Mouse (Mus musculus) E14TG2a.4 (cell line): ENCODE measurements around the gene Ppp6r2.

Source experiments
- CTCF ChIP-seq: conservative IDR thresholded peaks from 2 replicates; pipeline ENCODE4 v1.5.1; 2014; ENCODE audit warnings: low read length
- POU5F1 ChIP-seq: IDR thresholded peaks from 2 replicates; pipeline ENCODE4 v1.6.1; 2014; ENCODE audit warnings: low read length, borderline replicate concordance

DNA sequence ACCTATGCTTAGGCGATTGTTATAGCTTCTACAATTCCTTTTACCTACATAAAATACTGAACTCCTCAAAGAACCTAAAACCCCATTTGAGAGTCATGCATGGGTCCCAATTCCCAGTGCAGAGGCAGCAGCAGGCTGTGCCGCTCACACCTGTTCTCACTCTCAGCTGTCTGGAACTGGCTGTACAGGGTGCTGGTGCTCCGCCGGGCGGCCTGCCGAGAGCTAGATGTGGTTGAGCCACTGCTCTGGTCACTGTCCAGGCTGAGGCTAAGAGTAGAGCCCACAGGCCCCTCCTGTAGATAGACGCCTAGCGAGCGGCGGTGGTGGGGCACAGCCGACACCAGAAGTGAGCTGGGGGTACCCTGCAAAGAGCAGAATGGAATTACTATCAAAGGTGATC lies 78.1 kb downstream of the Ppp6r2 start:
- TF ChIP-seq CTCF: no peak
- no peak for TF ChIP-seq POU5F1
